Mouse (Mus musculus): Measurements from ENCODE around the gene Taf12. TPM values are rescaled to one million over a fixed set of nuclear protein-coding genes. Genes with fewer than 3 reads are reported as not detected.

The Taf12 gene
- polyA plus RNA-seq (2015; fragmentation: Nextera tagmentation; extraction: Ambion mirVana), result 44.6 and 49.0 TPM in 2 replicates

DNA sequence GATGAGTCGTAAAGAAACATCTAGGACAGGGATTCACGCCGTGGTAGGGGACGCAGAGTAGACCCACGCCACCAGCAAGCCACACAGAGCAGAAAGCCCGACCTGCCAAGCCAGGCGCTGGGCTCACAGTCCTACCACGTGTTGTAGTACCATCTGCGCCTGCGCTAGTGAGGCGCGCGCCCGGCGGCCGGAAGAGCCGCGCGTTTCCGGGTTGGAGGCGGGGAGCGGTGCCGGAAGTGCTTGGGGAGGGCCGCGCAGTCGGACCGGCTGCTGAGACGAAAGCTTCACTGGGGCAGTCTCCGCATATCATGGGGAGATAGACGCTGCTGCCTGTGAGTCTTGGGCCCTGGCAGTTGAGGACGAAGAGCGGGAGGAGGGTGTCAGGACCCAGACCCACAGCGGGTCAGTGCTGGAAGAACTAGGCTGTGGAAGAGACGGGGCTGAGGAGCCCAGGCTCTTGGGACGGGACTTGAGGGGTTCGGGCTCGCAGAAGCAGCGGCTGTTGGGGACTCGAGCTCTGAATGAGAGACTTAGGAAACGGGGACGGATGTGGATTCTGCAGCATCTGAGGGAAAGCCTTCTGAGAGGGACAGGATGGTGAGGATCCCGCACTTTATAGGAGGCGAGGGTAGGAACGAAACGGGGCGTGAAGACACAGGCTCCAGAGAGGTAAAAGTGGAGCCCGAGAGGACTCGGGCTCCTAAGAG is at the start of gene Taf12:
Gene Taf12 (plus strand): TSS at position 220 of the 707 bp plus-strand sequence.
- under 1% methylated on average over 48 of the region's 48 CpGs for WGBS
- peak within 1 kb of the TSS; percentile 92 for H3K4me2 ChIP-seq

DNA sequence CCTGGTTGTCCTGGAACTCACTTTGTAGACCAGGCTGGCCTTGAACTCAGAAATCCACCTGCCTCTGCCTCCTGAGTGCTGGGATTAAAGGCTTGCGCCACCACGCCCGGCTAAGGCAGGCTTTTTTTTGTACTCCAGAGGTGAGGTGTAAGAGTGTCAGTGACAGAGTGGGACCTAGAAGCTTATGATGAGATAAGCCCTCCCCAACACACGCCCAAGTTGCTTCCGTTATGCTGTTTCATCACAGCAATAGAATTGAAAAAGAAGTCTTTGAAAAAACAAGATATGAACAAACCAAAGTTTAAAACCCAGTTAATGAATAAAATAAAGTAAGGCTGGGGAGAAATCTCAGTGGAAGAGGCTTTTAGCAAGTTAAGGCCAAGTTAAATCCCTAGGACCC is 43.8 kb upstream of the Taf12 start:
- 94% methylated on average over 5 of the region's 5 CpGs for WGBS
- no peak overlapping the region for H3K27ac ChIP-seq
- H3K4me2 ChIP-seq, result no peak overlapping the region
- H3K36me3 ChIP-seq, result peaks cover 94% of the 10 kb centered on the region
- no peak for ATAC-seq (ENCODE audit: low FRiP score)
- H3K4me1 ChIP-seq (replicated peaks), result no peaks in the 10 kb centered on the region
- H3K27me3 ChIP-seq, result no peaks in the 10 kb centered on the region
- H3K4me3 ChIP-seq, result no peak overlapping the region
- no peaks in the 10 kb centered on the region for H3K9me3 ChIP-seq
- no peak overlapping the region for H3K9ac ChIP-seq

More for the DNA sequence above, at the start of gene Taf12:
- peak within 1 kb of the TSS; percentile 92 for H3K9ac ChIP-seq
- no peaks in the 10 kb centered on the region for H3K27me3 ChIP-seq
- H3K27ac ChIP-seq, result peak within 1 kb of the TSS; percentile 94
- ATAC-seq (ENCODE audit: low FRiP score), result peak; percentile 90
- H3K36me3 ChIP-seq, result peaks cover 3% of the 10 kb centered on the region; the same call in 1 of the 2 replicates
- H3K4me3 ChIP-seq, result peak within 1 kb of the TSS; percentile 84
- peaks cover 28% of the 10 kb centered on the region for H3K4me1 ChIP-seq (replicated peaks)
- no peaks in the 10 kb centered on the region for H3K9me3 ChIP-seq

DNA sequence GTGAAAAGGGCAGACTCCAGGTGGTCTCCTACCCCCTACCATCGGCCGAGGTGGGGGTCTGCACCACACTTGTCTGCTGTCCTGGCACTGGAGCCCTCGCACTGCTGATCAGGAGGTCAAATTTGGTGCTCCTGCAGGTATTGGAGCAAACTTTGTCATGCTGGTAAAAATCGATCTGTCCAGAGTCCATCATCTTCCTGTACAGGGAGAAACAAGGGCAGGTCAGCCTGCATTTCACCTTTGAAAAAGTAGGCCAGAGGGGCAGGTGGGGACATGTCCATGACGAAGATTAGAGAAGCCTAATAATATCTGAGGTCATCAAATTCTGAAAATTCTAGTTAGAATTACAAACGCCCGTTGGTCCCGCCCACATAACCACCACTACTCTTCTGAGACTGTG is 39.5 kb upstream of the Taf12 start:
- H3K27me3 ChIP-seq, result no peaks in the 10 kb centered on the region
- H3K27ac ChIP-seq, result no peak overlapping the region
- no peak overlapping the region for H3K4me3 ChIP-seq
- H3K4me1 ChIP-seq (replicated peaks), result no peaks in the 10 kb centered on the region
- WGBS, result 98% methylated on average over 8 of the region's 8 CpGs
- H3K9ac ChIP-seq, result no peak overlapping the region
- no peak for ATAC-seq (ENCODE audit: low FRiP score)
- H3K9me3 ChIP-seq, result no peaks in the 10 kb centered on the region
- H3K36me3 ChIP-seq, result peaks cover 94% of the 10 kb centered on the region
- H3K4me2 ChIP-seq, result no peak overlapping the region

DNA sequence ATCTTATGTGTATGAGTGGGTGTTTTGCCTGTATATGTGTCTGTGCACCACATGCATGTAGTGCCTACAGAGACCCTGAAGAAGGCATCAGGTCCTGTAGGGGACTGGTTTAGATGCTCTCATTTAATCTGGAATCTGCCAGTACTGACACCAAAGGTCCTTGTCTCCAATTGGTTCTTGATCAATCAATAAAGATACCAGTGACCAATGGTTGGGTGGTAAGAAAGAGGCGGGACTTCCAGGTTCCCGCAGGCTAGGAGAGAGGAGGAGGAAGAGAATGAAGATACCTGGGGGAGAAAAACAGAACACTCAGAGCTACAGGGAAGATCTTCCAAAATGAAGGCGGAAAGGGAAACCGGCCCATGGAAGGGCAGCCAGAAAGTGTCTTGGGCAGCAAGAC is 35.8 kb upstream of the Taf12 start:
- no peaks in the 10 kb centered on the region for H3K27me3 ChIP-seq
- H3K9me3 ChIP-seq, result no peaks in the 10 kb centered on the region
- H3K4me3 ChIP-seq, result no peak overlapping the region
- H3K4me2 ChIP-seq, result no peak overlapping the region
- H3K4me1 ChIP-seq (replicated peaks), result no peaks in the 10 kb centered on the region
- 84% methylated on average over 4 of the region's 4 CpGs for WGBS
- peaks cover 93% of the 10 kb centered on the region for H3K36me3 ChIP-seq
- H3K27ac ChIP-seq, result no peak overlapping the region
- no peak for ATAC-seq (ENCODE audit: low FRiP score)
- H3K9ac ChIP-seq, result no peak overlapping the region

DNA sequence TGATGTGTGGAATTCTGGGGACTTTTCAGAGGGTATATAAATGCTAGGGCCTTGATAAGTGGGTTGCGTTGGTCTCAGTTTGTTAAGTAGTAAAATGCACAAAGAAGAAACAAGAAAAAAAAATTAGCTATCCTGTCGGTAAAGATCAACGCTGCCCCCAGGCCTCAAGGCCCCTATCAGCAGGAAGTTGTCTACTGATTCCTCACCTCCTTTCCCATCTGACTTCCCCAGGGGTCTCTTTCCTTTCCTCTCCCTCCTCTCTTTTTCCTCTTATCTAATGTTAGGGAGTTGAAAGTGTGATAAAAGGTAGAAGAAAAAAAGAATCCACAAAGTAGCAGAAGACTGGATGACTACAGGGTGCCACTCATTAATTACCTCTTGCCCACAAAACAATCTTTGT is 33.8 kb upstream of the Taf12 start:
- H3K9ac ChIP-seq, result no peak overlapping the region
- H3K9me3 ChIP-seq, result no peaks in the 10 kb centered on the region
- no peak overlapping the region for H3K4me3 ChIP-seq
- H3K4me2 ChIP-seq, result no peak overlapping the region
- no peak overlapping the region for H3K27ac ChIP-seq
- 92% methylated on average over 3 of the region's 3 CpGs for WGBS
- no peak for ATAC-seq (ENCODE audit: low FRiP score)
- peaks cover 89% of the 10 kb centered on the region for H3K36me3 ChIP-seq
- H3K27me3 ChIP-seq, result no peaks in the 10 kb centered on the region
- H3K4me1 ChIP-seq (replicated peaks), result no peaks in the 10 kb centered on the region

DNA sequence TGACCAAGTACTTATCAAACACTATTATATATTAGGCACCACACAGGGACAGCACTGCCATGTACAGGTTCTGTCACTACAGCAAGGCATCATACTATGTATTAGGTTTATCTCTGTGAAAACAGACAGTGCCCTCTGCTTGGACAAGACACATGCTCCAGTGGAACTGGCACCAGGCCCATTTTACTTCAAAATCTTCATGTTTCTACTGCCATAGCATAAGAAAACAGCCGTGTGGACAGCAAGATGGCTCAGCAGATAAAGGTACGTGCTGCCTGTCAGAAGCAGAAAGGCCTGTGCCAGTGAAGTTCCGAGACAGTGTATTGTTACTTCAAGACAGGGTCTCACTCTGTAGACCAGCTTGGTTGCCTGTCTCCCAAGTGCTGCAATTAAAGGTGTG is 33.0 kb upstream of the Taf12 start:
- no peak for ATAC-seq (ENCODE audit: low FRiP score)
- no peaks in the 10 kb centered on the region for H3K27me3 ChIP-seq

DNA sequence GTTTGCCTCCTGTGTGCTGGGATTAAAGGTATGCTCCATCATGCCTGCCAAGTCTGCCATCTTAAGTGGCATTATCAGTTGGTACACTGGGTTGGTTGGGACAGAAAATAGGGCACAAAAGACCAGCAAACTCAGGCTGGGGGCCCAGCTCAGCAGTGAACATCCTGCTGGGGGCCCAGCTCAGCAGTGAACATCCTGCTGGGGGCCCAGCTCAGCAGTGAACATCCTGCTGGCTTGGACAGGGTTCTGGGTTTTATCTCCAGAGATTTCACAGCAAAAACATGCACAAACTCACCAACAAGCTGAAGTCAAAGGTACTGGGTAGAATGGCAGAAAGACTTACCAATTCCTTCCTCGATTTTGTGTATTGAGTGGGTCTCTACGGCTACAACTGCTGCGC is 28.5 kb upstream of the Taf12 start:
- no peak for ATAC-seq (ENCODE audit: low FRiP score)
- WGBS, result 94% methylated on average over 3 of the region's 3 CpGs
- peaks cover 90% of the 10 kb centered on the region for H3K36me3 ChIP-seq

More for the DNA sequence above, 33.0 kb upstream of the Taf12 start:
- H3K4me1 ChIP-seq (replicated peaks), result no peaks in the 10 kb centered on the region
- H3K9ac ChIP-seq, result no peak overlapping the region
- H3K27ac ChIP-seq, result no peak overlapping the region
- H3K4me3 ChIP-seq, result no peak overlapping the region
- no peak overlapping the region for H3K4me2 ChIP-seq
- WGBS, result 86% methylated on average over 3 of the region's 3 CpGs
- peaks cover 90% of the 10 kb centered on the region for H3K36me3 ChIP-seq
- H3K9me3 ChIP-seq, result no peaks in the 10 kb centered on the region

DNA sequence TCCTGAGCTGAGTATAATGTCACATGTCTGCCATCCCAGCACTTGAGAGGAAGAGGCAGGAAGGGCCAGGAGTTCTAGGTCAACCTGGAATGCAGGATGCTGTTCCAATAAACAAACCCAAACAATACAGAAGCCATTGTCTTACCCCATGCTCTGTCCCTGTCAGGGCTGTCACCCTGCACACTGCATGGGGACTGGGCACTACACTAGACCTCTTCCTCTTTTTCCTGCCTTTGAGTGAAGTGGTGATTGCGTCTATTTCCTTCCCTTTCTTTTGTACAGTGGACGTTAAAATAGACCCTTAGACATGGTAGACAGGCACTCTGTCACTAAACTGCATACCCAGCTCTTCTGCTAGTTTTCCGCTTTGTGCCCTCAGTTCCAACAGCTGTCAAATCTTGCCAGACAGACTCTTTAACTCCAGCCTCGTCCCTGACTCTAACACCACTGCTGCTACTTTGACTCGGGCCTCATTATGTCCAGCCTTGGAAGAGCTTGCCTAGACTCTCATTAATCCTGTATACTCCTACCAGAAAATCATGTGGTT is 26.7 kb upstream of the Taf12 start:
- Histone ChIP-seq H3K4me1 (replicated peaks) (no peaks in the 10 kb centered on the region), H3K9me3 (no peaks in the 10 kb centered on the region), H3K9ac (no peak overlapping the region), H3K4me3 (no peak overlapping the region), H3K4me2 (no peak overlapping the region), H3K27me3 (no peaks in the 10 kb centered on the region), H3K36me3 (peaks cover 87% of the 10 kb centered on the region), H3K27ac (no peak overlapping the region)
- 92% methylated on average over 5 of the region's 5 CpGs for WGBS
- no peak for ATAC-seq (ENCODE audit: low FRiP score)

More for the DNA sequence above, 28.5 kb upstream of the Taf12 start:
- Histone ChIP-seq H3K4me2 (no peak overlapping the region), H3K27ac (no peak overlapping the region), H3K4me1 (replicated peaks) (no peaks in the 10 kb centered on the region), H3K9me3 (no peaks in the 10 kb centered on the region), H3K4me3 (no peak overlapping the region), H3K27me3 (no peaks in the 10 kb centered on the region), H3K9ac (no peak overlapping the region)

DNA sequence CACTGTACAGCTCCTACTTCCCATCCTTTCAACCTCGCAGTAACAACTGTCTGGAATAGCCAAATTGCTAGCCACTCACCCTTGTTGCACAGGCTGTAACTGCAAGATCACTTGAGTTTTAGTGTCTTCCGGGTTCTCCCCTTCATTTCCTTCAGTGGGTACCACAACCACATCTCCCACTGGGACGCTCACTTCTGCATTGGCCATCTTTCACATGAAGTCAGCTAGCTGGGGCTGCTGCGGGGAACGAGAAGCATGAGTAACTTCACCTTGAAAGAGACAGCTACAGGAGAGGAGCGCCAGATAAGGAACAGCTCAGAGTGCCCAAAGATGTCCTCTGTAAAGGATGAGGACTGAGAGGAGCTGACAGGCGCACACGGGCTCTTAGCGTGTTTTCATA is 22.6 kb upstream of the Taf12 start:
- H3K36me3 ChIP-seq, result peaks cover 53% of the 10 kb centered on the region
- no peak overlapping the region for H3K9ac ChIP-seq
- WGBS, result 94% methylated on average over 9 of the region's 9 CpGs
- H3K4me2 ChIP-seq, result no peak overlapping the region
- ATAC-seq (ENCODE audit: low FRiP score), result no peak
- no peak overlapping the region for H3K27ac ChIP-seq
- 0 out of 2 replicates have a peak, but pooled peaks cover 4% of the 10 kb centered on the region for H3K4me1 ChIP-seq (replicated peaks)
- no peaks in the 10 kb centered on the region for H3K9me3 ChIP-seq
- H3K27me3 ChIP-seq, result no peaks in the 10 kb centered on the region
- no peak overlapping the region for H3K4me3 ChIP-seq

DNA sequence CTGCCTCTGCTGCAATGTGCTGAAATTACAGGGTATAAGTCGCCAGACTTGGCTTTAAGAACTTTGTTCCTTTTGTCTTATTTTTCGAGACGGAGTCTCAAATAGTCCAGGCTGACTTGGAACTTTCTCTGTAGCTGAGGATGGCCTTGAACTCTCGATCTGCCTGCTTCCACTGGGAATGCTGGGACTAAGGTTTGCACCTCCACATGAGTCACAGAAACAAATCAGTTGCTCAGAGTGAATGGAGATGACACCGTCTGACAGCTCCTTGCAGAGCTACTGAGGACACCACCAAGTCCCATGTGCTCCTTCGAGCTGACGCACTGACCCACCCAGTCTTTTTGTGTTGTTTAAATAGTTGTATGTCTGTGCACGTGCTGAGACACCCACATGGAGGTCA is 21.0 kb upstream of the Taf12 start:
- WGBS, result 81% methylated on average over 8 of the region's 8 CpGs
- H3K9ac ChIP-seq, result no peak overlapping the region
- H3K4me3 ChIP-seq, result no peak overlapping the region
- 0 out of 2 replicates have a peak, but pooled peaks cover 4% of the 10 kb centered on the region for H3K4me1 ChIP-seq (replicated peaks)
- ATAC-seq (ENCODE audit: low FRiP score), result no peak
- no peak overlapping the region for H3K27ac ChIP-seq
- no peaks in the 10 kb centered on the region for H3K27me3 ChIP-seq
- peaks cover 38% of the 10 kb centered on the region for H3K36me3 ChIP-seq
- H3K9me3 ChIP-seq, result no peaks in the 10 kb centered on the region
- no peak overlapping the region for H3K4me2 ChIP-seq

DNA sequence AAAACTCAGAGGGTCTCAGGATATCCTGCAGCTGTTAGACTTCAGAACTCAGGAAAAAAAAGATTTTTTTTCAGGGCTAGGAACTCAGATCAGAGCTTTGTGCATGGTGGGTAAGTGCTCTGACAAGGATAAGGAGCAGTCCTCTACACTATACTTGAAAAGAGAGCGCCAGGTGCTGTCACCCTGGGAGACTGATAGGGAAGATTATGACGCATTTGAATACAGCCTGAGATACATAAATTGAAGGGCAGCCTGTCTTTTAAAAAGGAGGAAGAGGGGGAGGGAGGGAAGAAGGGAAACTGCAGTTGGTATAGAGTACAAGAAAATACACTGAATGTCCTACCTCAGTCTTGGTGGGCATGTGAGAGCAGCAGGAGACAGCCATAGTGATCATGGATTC is 20.6 kb upstream of the Taf12 start:
- Histone ChIP-seq H3K4me3 (no peak overlapping the region), H3K27me3 (no peaks in the 10 kb centered on the region), H3K36me3 (peaks cover 33% of the 10 kb centered on the region), H3K4me2 (no peak overlapping the region), H3K27ac (peak overlapping the region; percentile 30; the same call in 1 of the 2 replicates), H3K9me3 (no peaks in the 10 kb centered on the region), H3K9ac (no peak overlapping the region; the same call in 1 of the 2 replicates), H3K4me1 (replicated peaks) (peaks cover 5% of the 10 kb centered on the region; the same call in 1 of the 2 replicates)
- WGBS, result 77% methylated on average over 2 of the region's 2 CpGs
- ATAC-seq (ENCODE audit: low FRiP score), result no peak

DNA sequence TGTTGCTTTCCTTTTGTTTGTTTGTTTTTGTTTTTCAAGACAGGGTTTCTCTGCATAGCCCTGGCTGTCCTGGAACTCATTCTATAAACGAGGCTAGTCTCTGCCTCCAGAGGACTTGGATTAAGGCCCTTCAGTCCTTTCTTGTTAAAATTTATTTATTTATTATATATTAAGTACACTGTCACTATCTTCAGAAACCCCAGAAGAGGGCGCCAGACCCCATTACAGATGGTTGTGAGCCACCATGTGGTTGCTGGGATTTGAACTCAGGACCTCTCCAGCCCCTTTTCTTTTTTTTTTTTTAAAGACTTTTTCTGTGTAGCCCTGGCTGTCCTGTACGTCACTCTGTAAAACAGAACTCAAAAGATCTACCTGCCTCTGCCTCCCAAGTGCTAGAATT is 19.2 kb upstream of the Taf12 start:
- ATAC-seq (ENCODE audit: low FRiP score), result no peak
- H3K9ac ChIP-seq, result no peak overlapping the region
- peaks cover 21% of the 10 kb centered on the region for H3K36me3 ChIP-seq
- no peak overlapping the region for H3K27ac ChIP-seq
- H3K27me3 ChIP-seq, result no peaks in the 10 kb centered on the region
- no peak overlapping the region for H3K4me2 ChIP-seq
- peaks cover 18% of the 10 kb centered on the region for H3K4me1 ChIP-seq (replicated peaks)
- H3K4me3 ChIP-seq, result no peak overlapping the region
- 81% methylated on average over 3 of the region's 3 CpGs for WGBS
- H3K9me3 ChIP-seq, result no peaks in the 10 kb centered on the region

DNA sequence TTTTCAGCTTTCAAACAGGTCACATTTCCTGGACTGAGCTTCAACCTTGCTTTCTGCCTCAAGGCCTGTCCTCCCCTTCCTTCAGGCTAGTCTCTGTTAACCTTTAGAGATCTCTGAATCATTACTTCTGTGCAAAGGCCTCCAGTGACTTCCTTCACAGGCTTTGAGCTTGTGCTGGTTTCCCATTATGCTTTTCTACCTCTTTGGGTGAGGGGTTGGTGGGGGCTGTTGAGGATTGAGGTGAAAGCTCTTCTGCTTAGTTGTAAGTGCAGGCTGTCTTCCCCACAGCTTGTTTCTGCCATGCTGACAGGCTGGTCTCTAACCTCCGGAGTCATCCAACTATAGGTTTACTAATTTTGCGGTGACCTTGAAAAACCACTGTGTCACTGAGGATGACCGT is 17.8 kb upstream of the Taf12 start:
- 89% methylated on average over 3 of the region's 3 CpGs for whole genome bisulfite sequencing
- Histone ChIP-seq H3K27ac (no peak overlapping the region), H3K4me2 (no peak overlapping the region), H3K4me3 (no peak overlapping the region), H3K4me1 (replicated peaks) (peaks cover 25% of the 10 kb centered on the region), H3K9ac (no peak overlapping the region), H3K9me3 (no peaks in the 10 kb centered on the region), H3K36me3 (peaks cover 7% of the 10 kb centered on the region), H3K27me3 (no peaks in the 10 kb centered on the region)
- no peak for ATAC-seq (ENCODE audit: low FRiP score)
